Mouse (Mus musculus) heart, adult 2 months (tissue): ENCODE data around the gene Pyroxd2. TPM values are rescaled to one million over a fixed set of nuclear protein-coding genes. Genes with fewer than 3 reads are reported as not detected.

Source experiments
- DNase-seq, 2 experiments: peaks; one replicate each; pipeline ENCODE4 v3.0.0; 2021
- H3K27ac ChIP-seq: fragments of 200-600 bp; 2 replicates; pipeline ENCODE4 v1.8.1; 2022
- H3K27me3 ChIP-seq: fragments of 200-500 bp; 2 replicates; pipeline ENCODE4 v1.6.1; 2012; ENCODE audit warnings: mild to moderate bottlenecking, low read length, inconsistent platforms, mixed read lengths; ENCODE audit not compliant: control insufficient read depth, insufficient read depth
- H3K36me3 ChIP-seq: fragments of 200-500 bp; 2 replicates; pipeline ENCODE4 v1.6.1; 2012; ENCODE audit warnings: low read length, inconsistent platforms; ENCODE audit not compliant: control insufficient read depth, insufficient read depth
- H3K4me1 ChIP-seq: fragments of 200-500 bp; 2 replicates; pipeline ENCODE4 v1.6.1; 2011; ENCODE audit warnings: low read length; ENCODE audit not compliant: control insufficient read depth, insufficient read depth
- H3K4me3 ChIP-seq: fragments of 200-600 bp; 2 replicates; pipeline ENCODE4 v1.8.1; 2022
- H3K79me2 ChIP-seq: fragments of 200-500 bp; replicated peaks from 2 replicates; pipeline ENCODE4 v1.6.1; 2012; ENCODE audit warnings: mild to moderate bottlenecking, inconsistent platforms, low read length, moderate library complexity, mixed read lengths; ENCODE audit not compliant: control insufficient read depth, insufficient read depth
- H3K9ac ChIP-seq: fragments of 200-500 bp; 2 replicates; pipeline ENCODE4 v1.6.1; 2012; ENCODE audit warnings: low read depth, mild to moderate bottlenecking, control low read depth, inconsistent platforms, low read length, mixed read lengths
- CTCF ChIP-seq: fragments of 200-600 bp; IDR thresholded peaks from 2 replicates; pipeline ENCODE4 v1.8.1; 2022; ENCODE audit warnings: antibody characterized with exemption, mild to moderate bottlenecking, moderate library complexity
- EP300 ChIP-seq: fragments of 200-500 bp; IDR thresholded peaks from 2 replicates; pipeline ENCODE4 v1.6.1; 2011; ENCODE audit warnings: low read depth, low read length, control low read depth; ENCODE audit not compliant: insufficient read depth
- POLR2A ChIP-seq: fragments of 200-500 bp; IDR thresholded peaks from 2 replicates; pipeline ENCODE4 v1.6.1; 2011; ENCODE audit warnings: mild to moderate bottlenecking, low read depth, low read length, control low read depth; ENCODE audit not compliant: insufficient read depth
- WGBS: fragments of 180-500 bp; shearing (Covaris S2); methylation state at CpG from one replicate; pipeline ENCODE4 v1.1.7; 2018; 5-methylcytosine and 5-hydroxymethylcytosine counted together
- intact Hi-C: fragments of 180-260 bp; cut with DNase I; formaldehyde crosslinking; loops from one replicate; pipeline ENCODE4 v1.15.1; 2025
- polyA plus RNA-seq: library from polyadenylated mRNA; depleted of rRNA; stranded (reverse); fragments of >200 nt; gene quantifications from 2 replicates; pipeline ENCODE4 v1.2.3, GENCODE M21; 2012
- total RNA-seq, 2 experiments: library from RNA; stranded (reverse); gene quantifications; 2 replicates each; pipeline ENCODE4 v1.2.3; 2021

The Pyroxd2 gene
- total and polyA plus RNA-seq, 3 experiments, result 3.9 to 4.6 (median 4.4) TPM

GRCm38 (mm10) chr19:42753141-42753917 lies 754 bp upstream of the Pyroxd2 start:
- Histone ChIP-seq H3K4me1 (peaks cover 6% of the 10 kb centered on the region), H3K36me3 (no peaks in the 10 kb centered on the region), H3K4me3 (peak overlapping the region; percentile 50), H3K27me3 (no peaks in the 10 kb centered on the region), H3K27ac (peak overlapping the region; percentile 85), H3K9ac (peak overlapping the region; percentile 3; the same call in 1 of the 2 replicates), H3K79me2 (no peaks in the 10 kb centered on the region)
- peak; percentile 78 to 86 for DNase-seq
- intact Hi-C loops, result loop anchor here (2.0 kb wide), 1 partner anchor 23 kb away; no protein-coding TSS in a partner anchor
- no peak for TF ChIP-seq CTCF
- TF ChIP-seq EP300, result 0 out of 2 replicates have a peak, but pooled peaks have one; percentile 26
- WGBS, result 5% methylated on average over 10 of the region's 11 CpGs

DNA sequence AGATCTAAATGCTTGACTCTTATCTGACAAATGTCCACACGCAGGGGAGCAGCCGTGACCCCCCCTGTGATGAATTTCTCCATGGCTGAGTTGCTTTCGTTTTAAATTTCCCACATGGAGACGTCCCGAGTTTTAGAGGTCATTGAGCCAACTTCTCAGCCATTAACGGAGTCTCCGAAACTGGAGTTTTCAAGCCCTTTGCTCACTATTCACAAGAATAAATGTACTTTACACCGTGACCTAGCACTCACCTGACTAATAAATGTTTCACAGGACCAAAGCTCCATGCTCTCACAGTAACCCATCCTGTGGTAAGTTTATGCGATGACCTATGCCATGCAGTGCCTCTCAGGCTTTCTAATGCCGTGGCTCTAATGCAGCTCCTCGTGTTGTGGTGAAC lies 2.4 kb downstream of the Pyroxd2 start:
- Histone ChIP-seq H3K4me1 (peaks cover 5% of the 10 kb centered on the region), H3K36me3 (no peaks in the 10 kb centered on the region), H3K79me2 (no peaks in the 10 kb centered on the region), H3K4me3 (no peak overlapping the region), H3K27me3 (no peaks in the 10 kb centered on the region), H3K9ac (no peak overlapping the region), H3K27ac (no peak overlapping the region)
- WGBS, result 75% methylated on average over 11 of the region's 11 CpGs
- intact Hi-C loops, result no loop called here
- no peak for DNase-seq
- TF ChIP-seq CTCF (no peak), POLR2A (no peak), EP300 (no peak)

DNA sequence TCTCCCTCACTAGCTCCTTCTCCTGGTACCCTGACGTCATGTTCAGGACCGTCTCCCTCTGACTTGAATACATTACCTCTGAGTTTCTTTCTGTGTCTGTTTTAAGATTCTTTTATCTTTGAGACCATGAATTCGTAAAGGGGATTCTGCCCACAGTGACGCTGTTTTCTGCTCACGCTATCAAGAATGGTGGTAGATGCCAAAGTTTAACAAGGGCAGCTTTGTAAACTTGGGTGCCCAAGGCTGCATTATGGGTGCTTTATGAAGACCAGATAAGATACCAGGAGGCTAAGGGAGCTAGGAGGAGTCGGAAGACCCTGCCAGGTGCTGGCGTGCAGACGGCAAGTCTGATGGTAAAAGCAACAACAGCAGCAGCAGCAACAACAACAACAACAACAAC lies 5.9 kb downstream of the Pyroxd2 start:
- Histone ChIP-seq H3K79me2 (no peaks in the 10 kb centered on the region), H3K36me3 (no peaks in the 10 kb centered on the region), H3K27ac (no peak overlapping the region), H3K27me3 (no peaks in the 10 kb centered on the region), H3K4me3 (no peak overlapping the region), H3K9ac (no peak overlapping the region), H3K4me1 (no peaks in the 10 kb centered on the region)
- no peak for DNase-seq
- intact Hi-C loops, result loop anchor here (10.0 kb wide), 1 partner anchor 432 kb away; no protein-coding TSS in a partner anchor
- WGBS, result 90% methylated on average over 8 of the region's 8 CpGs
- TF ChIP-seq CTCF, result no peak
- TF ChIP-seq EP300, result no peak
- TF ChIP-seq POLR2A, result no peak

GRCm38 (mm10) chr19:42745869-42746224 lies 6.7 kb downstream of the Pyroxd2 start:
- H3K27ac ChIP-seq, result no peak overlapping the region
- no peaks in the 10 kb centered on the region for H3K27me3 ChIP-seq
- no peak for DNase-seq
- H3K36me3 ChIP-seq, result no peaks in the 10 kb centered on the region
- no peak overlapping the region for H3K9ac ChIP-seq
- intact Hi-C loops, result loop anchor here (2.0 to 10.0 kb wide), 2 partner anchors 155 to 431 kb away; no protein-coding TSS in a partner anchor
- 84% methylated on average over 4 of the region's 4 CpGs for WGBS
- H3K4me3 ChIP-seq, result no peak overlapping the region
- no peaks in the 10 kb centered on the region for H3K79me2 ChIP-seq
- no peaks in the 10 kb centered on the region for H3K4me1 ChIP-seq
- TF ChIP-seq POLR2A, result no peak
- TF ChIP-seq EP300, result no peak
- TF ChIP-seq CTCF, result no peak

- no peaks in the 10 kb centered on the region for H3K79me2 ChIP-seq
- H3K9ac ChIP-seq, result no peak overlapping the region
- no peak overlapping the region for H3K4me3 ChIP-seq
- H3K36me3 ChIP-seq, result no peaks in the 10 kb centered on the region
- intact Hi-C loops, result loop anchor here (2.0 to 10.0 kb wide), 2 partner anchors 154 to 430 kb away; no protein-coding TSS in a partner anchor
- no peak overlapping the region for H3K27ac ChIP-seq
- no peak for TF ChIP-seq POLR2A
- no peaks in the 10 kb centered on the region for H3K4me1 ChIP-seq
- no peak for DNase-seq
- no peaks in the 10 kb centered on the region for H3K27me3 ChIP-seq
- WGBS, result 63% methylated on average over 9 of the region's 9 CpGs
Measured at GRCm38 (mm10) chr19:42745084-42745868, 7.3 kb downstream of the Pyroxd2 start.

- DNase-seq, result peak; percentile 49 to 64
- no peaks in the 10 kb centered on the region for H3K36me3 ChIP-seq
- intact Hi-C loops, result loop anchor here (2.0 to 10.0 kb wide), 3 partner anchors 87 to 429 kb away; no protein-coding TSS in a partner anchor
- TF ChIP-seq EP300 (0 out of 2 replicates have a peak, but pooled peaks have one; percentile 54), POLR2A (no peak), CTCF (peak; percentile 84)
- 11% methylated on average over 4 of the region's 4 CpGs for WGBS
- H3K9ac ChIP-seq, result no peak overlapping the region
- H3K27ac ChIP-seq, result no peak overlapping the region
- H3K4me1 ChIP-seq, result no peaks in the 10 kb centered on the region
- no peaks in the 10 kb centered on the region for H3K27me3 ChIP-seq
- no peak overlapping the region for H3K4me3 ChIP-seq
- H3K79me2 ChIP-seq, result no peaks in the 10 kb centered on the region
Measured at GRCm38 (mm10) chr19:42744162-42744586, 8.4 kb downstream of the Pyroxd2 start.
